Mouse (Mus musculus): ENCODE results near the gene Rgs12. TPM values are rescaled to one million over a fixed set of nuclear protein-coding genes. Genes with fewer than 3 reads are reported as not detected.

Rgs12 gene
- total RNA-seq, 2 experiments from 2014 or later = 2.1 to 2.3 TPM

DNA sequence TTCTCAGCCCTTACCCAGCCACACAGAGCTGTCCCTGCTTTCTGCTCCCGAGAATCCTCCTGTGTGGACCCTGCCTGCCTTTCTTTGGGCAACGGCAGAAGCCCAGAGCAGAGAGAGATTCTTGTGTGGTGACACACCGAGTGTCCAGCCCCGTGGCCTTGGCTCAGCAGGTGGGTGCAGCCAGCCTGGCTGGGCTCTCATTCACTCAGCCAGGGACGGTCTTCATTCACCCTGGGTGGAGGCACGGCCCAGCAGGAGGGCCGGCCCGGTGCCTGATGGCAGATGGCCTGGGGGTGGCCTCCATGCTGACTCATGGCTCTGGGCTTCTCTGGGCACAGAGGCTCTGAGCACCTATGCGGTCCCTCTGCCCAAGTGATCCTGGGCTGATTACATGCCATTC, 124.7 kb downstream of the Rgs12 start:
- DNase-seq (ENCODE audit: low spot score) = peak; percentile 86

DNA sequence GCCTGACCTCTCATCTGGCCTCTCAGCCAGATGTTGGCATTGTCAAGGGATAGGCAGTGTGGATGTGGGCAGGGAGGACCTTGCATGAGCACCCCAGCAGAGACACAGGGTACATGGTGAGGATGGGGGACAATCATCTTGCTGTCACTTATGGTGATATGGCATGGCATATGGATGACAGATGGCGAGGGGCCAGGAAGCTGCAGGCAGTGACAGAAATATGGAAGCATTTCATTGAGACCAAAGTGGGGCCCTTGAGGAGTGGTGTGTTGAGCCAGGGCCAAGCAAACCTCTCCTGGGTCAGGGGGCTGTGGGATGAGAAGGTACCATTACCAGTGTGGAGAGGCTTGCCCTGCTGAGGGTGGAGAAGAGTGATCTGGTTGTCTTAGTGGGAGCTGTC, 127.1 kb downstream of the Rgs12 start:
- no peak for DNase-seq (ENCODE audit: low spot score)

DNA sequence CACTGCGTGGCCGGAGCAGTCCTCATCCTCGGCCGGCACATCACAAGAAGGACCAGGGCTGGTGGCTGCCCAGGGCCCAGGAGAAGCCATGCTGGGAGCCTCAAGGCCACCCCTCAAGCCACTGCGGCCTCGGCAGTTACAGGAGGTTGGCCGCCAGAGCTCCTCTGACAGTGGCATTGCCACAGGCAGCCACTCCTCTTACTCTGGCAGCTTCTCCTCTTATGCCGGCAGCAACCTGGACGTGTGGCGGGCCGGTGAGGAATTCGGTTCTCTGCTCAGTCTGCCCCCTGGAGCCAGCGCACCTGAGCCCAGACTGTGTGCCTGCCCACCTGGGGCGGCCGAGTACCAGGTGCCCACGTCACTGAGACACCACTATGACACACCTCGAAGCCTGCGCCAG, 129.9 kb downstream of the Rgs12 start:
- DNase-seq (ENCODE audit: low spot score) = no peak

GRCm38 (mm10) chr5:35084913-35085312, 135.7 kb downstream of the Rgs12 start:
- DNase-seq (ENCODE audit: low spot score) = peak; percentile 61

- peak; percentile 80 for DNase-seq (ENCODE audit: low spot score)
These were observed 139.8 kb downstream of the Rgs12 start for GRCm38 (mm10) chr5:35088785-35089613.

Small RNA genes within 50 kb of the gene (microRNA-seq; reads per million reads assigned to microRNA genes)
- gene Mir3097 = 1.0 reads per million

Other genes starting within 250 kb of the Rgs12 start
- 1 to 10 TPM; 6.6 to 7.0 TPM for gene Htt, start 187.7 kb upstream of the Rgs12 start, total RNA-seq (2021)
- gene Msantd1, start 41.4 kb upstream of the Rgs12 start, total RNA-seq (2021) = under 1 TPM; 0.34 to 0.50 TPM
- under 1 TPM in 1 of 2 experiments, not detected in 1; 0.57 TPM for gene Hgfac, start 92.1 kb downstream of the Rgs12 start, total RNA-seq (2021)
- gene Dok7, start 107.3 kb downstream of the Rgs12 start, total RNA-seq (2021) = 10 to 100 TPM; 17.5 to 20.0 TPM
- 10 to 100 TPM; 27.2 to 27.9 TPM for gene Lrpap1, start 156.3 kb downstream of the Rgs12 start, total RNA-seq (2021)

All from gastrocnemius, adult 18-20 months (tissue).